Mouse (Mus musculus): ENCODE measurements around the gene Timp2. TPM values are rescaled to one million over a fixed set of nuclear protein-coding genes. Genes with fewer than 3 reads are reported as not detected.
"Not testable (repeated sequence)": the region's sequence is repeated elsewhere in the genome, so short reads cannot be mapped to it uniquely, and the experiment has no call there.

Gene Timp2
- 100 to 1,000 TPM in 1 of 2 experiments, 10 to 100 TPM in 1; 70.1 to 115 TPM for total RNA-seq (2021)
- long read RNA-seq, experiment 1, transcript Timp2-201 (5 exons, 3,709 nt) = major isoform, 111 of 127 reads
- long read RNA-seq, experiment 1, partial matches to known transcripts = 1 of 127 reads
- long read RNA-seq, experiment 1, other reads (novel, unspliced or antisense) = 15 of 127 reads
- long read RNA-seq, experiment 2, transcript Timp2-201 (5 exons, 3,709 nt) = major isoform, 54 of 62 reads
- long read RNA-seq, experiment 2, partial matches to known transcripts = 1 of 62 reads
- long read RNA-seq, experiment 2, other reads (novel, unspliced or antisense) = 7 of 62 reads

GRCm38 (mm10) chr11:118355640-118356039 is at the start of gene Timp2:
TSS of gene Timp2 (minus strand) at chr11:118355740.
- intact Hi-C loops (cut with DNase I) = no loop called here
- no peak for DNase-seq

GRCm38 (mm10) chr11:118405311-118405710 is 49.8 kb upstream of the Timp2 start:
- DNase-seq = peak; percentile 14
- intact Hi-C loops (cut with DNase I) = no loop called here
- no peak for TF ChIP-seq CTCF (IDR thresholded peaks at IDR 0.05)
- H3K27ac ChIP-seq = no peak overlapping the region
- H3K4me3 ChIP-seq = no peak overlapping the region

More at GRCm38 (mm10) chr11:118355640-118356039, at the start of gene Timp2:
- TF ChIP-seq CTCF (IDR thresholded peaks at IDR 0.05) = no peak
- Histone ChIP-seq H3K27ac (peak within 1 kb of the TSS; percentile 94), H3K4me3 (peak within 1 kb of the TSS; percentile 93)

- peak; percentile 14 for DNase-seq
- no peak overlapping the region for H3K4me3 ChIP-seq
- intact Hi-C loops (cut with DNase I) = no loop called here
- no peak overlapping the region for H3K27ac ChIP-seq
- TF ChIP-seq CTCF (IDR thresholded peaks at IDR 0.05) = no peak
Measured at GRCm38 (mm10) chr11:118403951-118404899, 48.7 kb upstream of the Timp2 start.

- intact Hi-C loops (cut with DNase I) = no loop called here
- H3K4me3 ChIP-seq = no peak overlapping the region
- TF ChIP-seq CTCF (IDR thresholded peaks at IDR 0.05) = no peak
- peak overlapping the region; percentile 91; the same call in 1 of the 2 replicates for H3K27ac ChIP-seq
- DNase-seq = peak; percentile 2
Measured at GRCm38 (mm10) chr11:118403183-118403582, 47.6 kb upstream of the Timp2 start.

- peak within 1 kb of the TSS; percentile 91 for H3K27ac ChIP-seq
- DNase-seq = peak; percentile 80
- intact Hi-C loops (cut with DNase I) = no loop called here
- TF ChIP-seq CTCF (IDR thresholded peaks at IDR 0.05) = peak; percentile 58
- H3K4me3 ChIP-seq = peak within 1 kb of the TSS; percentile 73
Measured at GRCm38 (mm10) chr11:118401760-118402280, 46.3 kb upstream of the Timp2 start, which contains the start of gene Lgals3bp. TSS of gene Lgals3bp (minus strand) at chr11:118402092.

- TF ChIP-seq CTCF (IDR thresholded peaks at IDR 0.05) = no peak
- Histone ChIP-seq H3K4me3 (peak overlapping the region; percentile 73), H3K27ac (peak overlapping the region; percentile 91)
- no peak for DNase-seq
- intact Hi-C loops (cut with DNase I) = no loop called here
Measured at GRCm38 (mm10) chr11:118401195-118401594, 45.7 kb upstream of the Timp2 start.

GRCm38 (mm10) chr11:118400566-118400936 is 45.0 kb upstream of the Timp2 start:
- Histone ChIP-seq H3K27ac (peak overlapping the region; percentile 91), H3K4me3 (peak overlapping the region; percentile 73)
- peak; percentile 24 for DNase-seq
- intact Hi-C loops (cut with DNase I) = no loop called here
- TF ChIP-seq CTCF (IDR thresholded peaks at IDR 0.05) = no peak

GRCm38 (mm10) chr11:118399891-118400565 is 44.5 kb upstream of the Timp2 start:
- H3K27ac ChIP-seq = peak overlapping the region; percentile 91
- DNase-seq = peak; percentile 15
- H3K4me3 ChIP-seq = peak overlapping the region; percentile 73
- intact Hi-C loops (cut with DNase I) = no loop called here
- no peak for TF ChIP-seq CTCF (IDR thresholded peaks at IDR 0.05)

GRCm38 (mm10) chr11:118397806-118398530 is 42.4 kb upstream of the Timp2 start:
- no peak overlapping the region for H3K27ac ChIP-seq
- H3K4me3 ChIP-seq = no peak overlapping the region
- DNase-seq = peak; percentile 15
- intact Hi-C loops (cut with DNase I) = no loop called here
- no peak for TF ChIP-seq CTCF (IDR thresholded peaks at IDR 0.05)

GRCm38 (mm10) chr11:118394538-118394937 is 39.0 kb upstream of the Timp2 start:
- no peak overlapping the region for H3K27ac ChIP-seq
- no peak for TF ChIP-seq CTCF (IDR thresholded peaks at IDR 0.05)
- no peak for DNase-seq
- intact Hi-C loops (cut with DNase I) = no loop called here
- H3K4me3 ChIP-seq = no peak overlapping the region

- H3K27ac ChIP-seq = no peak overlapping the region
- H3K4me3 ChIP-seq = no peak overlapping the region
- intact Hi-C loops (cut with DNase I) = no loop called here
- no peak for TF ChIP-seq CTCF (IDR thresholded peaks at IDR 0.05)
- DNase-seq = peak; percentile 5
Measured at GRCm38 (mm10) chr11:118393991-118394390, 38.5 kb upstream of the Timp2 start.

- intact Hi-C loops (cut with DNase I); H3K4me3 ChIP-seq; H3K27ac ChIP-seq: not testable (repeated sequence)
- peak; percentile 11 for DNase-seq
Measured at GRCm38 (mm10) chr11:118387816-118388215, 32.3 kb upstream of the Timp2 start.
